Mouse (Mus musculus) E14TG2a.4 (cell line): Measurements from ENCODE around the gene Rasgrp2.

Experiments
- H3K27me3 ChIP-seq: 2 replicates; pipeline ENCODE4 v1.6.1; 2014; ENCODE audit warnings: low read length, control low read depth; ENCODE audit not compliant: insufficient read depth
- H3K36me3 ChIP-seq: 2 replicates; pipeline ENCODE4 v1.6.1; 2014; ENCODE audit warnings: low read length, control low read depth; ENCODE audit not compliant: insufficient read depth
- H3K4me1 ChIP-seq: replicated peaks from 2 replicates; pipeline ENCODE4 v1.6.1; 2014; ENCODE audit warnings: low read depth, low read length, control low read depth
- H3K4me3 ChIP-seq: replicated peaks from 2 replicates; pipeline ENCODE4 v1.5.1; 2014; ENCODE audit warnings: mild to moderate bottlenecking, low read length
- H3K9me3 ChIP-seq: 2 replicates; pipeline ENCODE4 v1.6.1; 2014; ENCODE audit warnings: low read length, control low read depth
- CTCF ChIP-seq: conservative IDR thresholded peaks from 2 replicates; pipeline ENCODE4 v1.5.1; 2014; ENCODE audit warnings: low read length
- NANOG ChIP-seq: IDR thresholded peaks from 2 replicates; pipeline ENCODE4 v1.6.1; 2014; ENCODE audit warnings: borderline replicate concordance, low read length, mixed read lengths
- POU5F1 ChIP-seq: IDR thresholded peaks from 2 replicates; pipeline ENCODE4 v1.6.1; 2014; ENCODE audit warnings: low read length, borderline replicate concordance

Gene Rasgrp2

GRCm38 (mm10) chr19:6364842-6365241 is 34.3 kb upstream of the Rasgrp2 start:
- H3K4me1 ChIP-seq = peaks cover 60% of the 10 kb centered on the region
- H3K27me3 ChIP-seq = no peaks in the 10 kb centered on the region
- peaks cover 74% of the 10 kb centered on the region for H3K36me3 ChIP-seq
- H3K9me3 ChIP-seq = no peaks in the 10 kb centered on the region
- TF ChIP-seq CTCF (no peak), NANOG (no peak), POU5F1 (no peak)
- peak overlapping the region; percentile 99 for H3K4me3 ChIP-seq

DNA sequence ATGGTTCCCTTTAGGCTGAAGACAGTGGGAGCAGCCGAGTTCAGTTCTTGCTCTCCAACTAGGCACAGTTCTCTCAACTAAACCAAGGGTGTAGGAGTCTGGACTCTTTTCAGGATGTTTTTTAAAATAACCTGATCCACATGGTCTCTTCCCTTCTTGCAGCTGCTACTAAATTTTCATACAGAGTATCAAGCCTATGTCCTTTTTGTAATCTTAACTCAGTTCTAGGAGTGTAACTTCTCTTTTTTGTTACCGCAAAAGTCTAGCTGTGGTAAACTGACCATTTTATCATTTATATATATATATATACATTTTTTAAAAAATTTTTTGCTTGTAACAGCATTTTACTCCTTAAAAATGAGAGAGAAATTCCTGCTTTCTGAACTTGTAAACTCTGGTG is 29.0 kb upstream of the Rasgrp2 start:
- H3K36me3 ChIP-seq = peaks cover 100% of the 10 kb centered on the region
- TF ChIP-seq POU5F1 (no peak), NANOG (no peak), CTCF (no peak)
- no peaks in the 10 kb centered on the region for H3K9me3 ChIP-seq
- H3K27me3 ChIP-seq = no peaks in the 10 kb centered on the region
- peaks cover 92% of the 10 kb centered on the region for H3K4me1 ChIP-seq
- H3K4me3 ChIP-seq = no peak overlapping the region

DNA sequence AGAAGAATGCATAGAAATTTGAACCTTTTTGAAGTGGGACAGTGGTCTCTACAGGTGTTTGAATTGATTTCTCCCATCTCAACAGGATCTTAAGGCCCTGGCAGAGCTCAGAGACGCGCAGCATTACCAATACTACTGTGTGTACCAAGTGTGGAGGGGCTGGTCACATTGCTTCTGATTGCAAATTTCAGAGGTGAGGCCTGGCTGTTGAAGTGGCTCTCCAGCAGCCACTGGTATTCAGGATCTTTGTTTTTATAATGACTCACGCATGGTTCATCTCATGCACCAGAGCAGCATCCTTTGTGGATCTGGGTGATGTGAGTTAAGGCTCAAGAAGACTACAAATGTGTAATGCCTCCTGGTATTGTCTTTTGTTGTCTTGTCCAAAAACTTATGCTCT is 26.7 kb upstream of the Rasgrp2 start:
- H3K9me3 ChIP-seq = no peaks in the 10 kb centered on the region
- TF ChIP-seq POU5F1 (no peak), NANOG (no peak), CTCF (no peak)
- peaks cover 99% of the 10 kb centered on the region for H3K36me3 ChIP-seq
- H3K4me3 ChIP-seq = no peak overlapping the region
- no peaks in the 10 kb centered on the region for H3K27me3 ChIP-seq
- peaks cover 88% of the 10 kb centered on the region for H3K4me1 ChIP-seq

DNA sequence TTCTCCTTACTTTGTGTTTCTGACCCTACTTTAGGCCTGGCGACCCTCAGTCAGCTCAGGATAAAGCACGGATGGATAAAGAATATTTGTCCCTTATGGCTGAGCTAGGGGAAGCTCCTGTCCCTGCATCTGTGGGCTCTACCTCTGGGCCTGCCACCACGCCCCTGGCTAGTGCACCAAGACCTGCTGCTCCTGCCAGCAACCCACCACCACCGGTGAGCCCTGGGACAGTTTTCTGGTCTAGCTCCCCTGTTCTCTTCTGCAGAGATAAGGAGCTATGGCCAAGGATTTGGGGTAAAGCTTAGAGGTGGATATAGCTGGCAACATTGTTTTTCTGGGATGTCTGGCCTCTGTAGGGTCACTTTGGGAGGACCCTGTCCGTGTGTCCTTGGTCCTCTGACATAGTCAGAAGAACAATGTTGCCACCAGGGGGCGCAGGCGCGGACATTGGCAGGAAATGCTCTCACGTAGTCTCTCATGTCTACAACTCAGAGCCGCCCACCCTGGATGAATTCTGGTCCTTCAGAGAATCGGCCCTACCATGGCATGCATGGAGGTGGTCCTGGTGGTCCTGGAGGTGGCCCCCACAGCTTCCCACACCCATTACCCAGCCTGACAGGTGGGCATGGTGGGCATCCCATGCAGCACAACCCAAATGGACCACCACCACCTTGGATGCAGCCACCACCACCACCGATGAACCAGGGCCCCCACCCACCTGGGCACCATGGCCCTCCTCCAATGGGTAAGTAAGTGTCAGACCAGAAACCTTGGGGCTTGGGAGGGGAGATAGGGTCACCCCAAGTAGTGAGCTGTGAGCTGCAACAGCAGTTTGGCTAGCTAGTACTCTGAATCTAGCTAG is 25.4 kb upstream of the Rasgrp2 start:
- peak overlapping the region; percentile 51 for H3K4me3 ChIP-seq
- no peaks in the 10 kb centered on the region for H3K27me3 ChIP-seq
- TF ChIP-seq POU5F1 (no peak), CTCF (peak; percentile 66), NANOG (no peak)
- H3K9me3 ChIP-seq = no peaks in the 10 kb centered on the region
- peaks cover 89% of the 10 kb centered on the region for H3K4me1 ChIP-seq
- H3K36me3 ChIP-seq = peaks cover 99% of the 10 kb centered on the region

DNA sequence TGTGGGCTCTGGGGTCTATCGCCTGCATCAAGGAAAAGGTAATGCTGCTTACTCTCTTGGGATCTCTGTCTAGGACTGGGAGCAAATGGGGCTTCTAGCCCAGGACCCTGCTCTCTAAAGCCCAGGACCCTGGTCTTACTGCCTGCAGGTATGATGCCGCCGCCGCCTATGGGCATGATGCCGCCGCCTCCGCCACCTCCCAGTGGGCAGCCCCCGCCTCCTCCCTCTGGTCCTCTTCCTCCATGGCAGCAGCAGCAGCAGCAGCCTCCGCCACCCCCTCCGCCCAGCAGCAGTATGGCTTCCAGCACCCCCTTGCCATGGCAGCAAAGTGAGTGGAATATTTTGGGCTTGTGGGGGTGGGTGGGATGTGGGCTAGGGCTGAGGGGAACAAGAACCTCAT is 24.6 kb upstream of the Rasgrp2 start:
- H3K4me3 ChIP-seq = peak overlapping the region; percentile 51
- no peaks in the 10 kb centered on the region for H3K9me3 ChIP-seq
- no peaks in the 10 kb centered on the region for H3K27me3 ChIP-seq
- peaks cover 83% of the 10 kb centered on the region for H3K4me1 ChIP-seq
- H3K36me3 ChIP-seq = peaks cover 99% of the 10 kb centered on the region
- TF ChIP-seq NANOG (no peak), POU5F1 (no peak), CTCF (no peak)

DNA sequence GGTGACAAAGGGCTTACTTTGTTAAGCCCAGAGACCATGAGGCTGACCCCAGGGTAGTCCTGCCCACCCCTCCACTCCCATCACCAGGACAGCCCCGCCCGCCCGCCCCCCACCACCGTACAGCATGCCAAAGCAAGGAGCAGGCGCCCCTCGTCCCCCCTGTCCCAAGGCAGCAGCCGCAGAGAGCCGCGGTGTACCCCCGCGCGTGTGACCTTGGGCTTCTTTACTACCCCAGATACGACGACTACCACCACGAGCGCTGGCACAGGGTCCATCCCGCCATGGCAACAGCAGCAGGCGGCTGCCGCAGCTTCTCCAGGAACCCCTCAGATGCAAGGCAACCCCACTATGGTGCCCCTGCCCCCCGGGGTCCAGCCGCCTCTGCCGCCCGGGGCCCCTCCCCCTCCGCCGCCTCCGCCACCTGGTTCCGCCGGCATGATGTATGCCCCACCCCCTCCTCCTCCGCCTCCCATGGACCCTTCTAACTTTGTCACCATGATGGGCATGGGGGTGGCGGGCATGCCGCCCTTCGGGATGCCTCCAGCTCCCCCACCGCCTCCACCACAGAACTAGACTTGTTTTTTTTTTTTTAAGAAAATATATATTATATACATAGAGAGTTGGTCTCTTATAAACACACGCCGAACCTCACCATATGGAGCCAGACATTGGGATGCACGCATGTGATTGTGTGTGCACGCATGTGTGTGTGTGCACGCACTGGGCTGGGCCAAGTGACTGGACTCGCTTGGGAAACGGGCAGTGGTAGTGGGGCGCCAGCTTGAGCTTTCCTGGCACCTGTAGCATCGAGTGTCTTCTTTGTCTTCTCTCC is 23.5 kb upstream of the Rasgrp2 start:
- peaks cover 75% of the 10 kb centered on the region for H3K4me1 ChIP-seq
- peaks cover 97% of the 10 kb centered on the region for H3K36me3 ChIP-seq
- TF ChIP-seq CTCF (no peak), POU5F1 (no peak), NANOG (no peak)
- no peaks in the 10 kb centered on the region for H3K27me3 ChIP-seq
- no peaks in the 10 kb centered on the region for H3K9me3 ChIP-seq
- peak overlapping the region; percentile 57 for H3K4me3 ChIP-seq

DNA sequence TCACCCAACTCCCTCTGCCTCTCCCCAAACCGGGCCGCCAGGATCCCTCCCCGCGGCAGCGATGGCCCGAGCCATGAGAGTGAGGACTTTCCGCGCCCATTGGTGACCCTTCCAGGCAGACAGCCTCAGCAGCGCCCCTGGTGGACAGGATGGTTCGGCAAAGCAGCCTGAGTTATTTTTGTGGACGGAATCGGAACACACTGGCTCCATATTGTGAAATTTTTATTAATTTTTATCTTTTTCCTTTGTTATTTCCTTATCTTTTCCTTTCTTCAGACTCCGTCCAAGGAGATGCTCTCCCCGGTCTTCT is 22.9 kb upstream of the Rasgrp2 start:
- peaks cover 97% of the 10 kb centered on the region for H3K36me3 ChIP-seq
- no peaks in the 10 kb centered on the region for H3K9me3 ChIP-seq
- H3K4me3 ChIP-seq = peak overlapping the region; percentile 57
- no peak for TF ChIP-seq POU5F1
- peak; percentile 96 for TF ChIP-seq CTCF
- H3K27me3 ChIP-seq = no peaks in the 10 kb centered on the region
- H3K4me1 ChIP-seq = peaks cover 70% of the 10 kb centered on the region

- peaks cover 66% of the 10 kb centered on the region for H3K4me1 ChIP-seq
- TF ChIP-seq NANOG = no peak
- no peaks in the 10 kb centered on the region for H3K27me3 ChIP-seq
- peak overlapping the region; percentile 57; the same call in 1 of the 2 replicates for H3K4me3 ChIP-seq
- H3K36me3 ChIP-seq = peaks cover 93% of the 10 kb centered on the region
- H3K9me3 ChIP-seq = no peaks in the 10 kb centered on the region
Measured at GRCm38 (mm10) chr19:6376643-6377042, 22.5 kb upstream of the Rasgrp2 start.
